Mouse (Mus musculus) testis, adult 2 months (tissue): ENCODE measurements around the gene Pik3ip1. TPM values are rescaled to one million over a fixed set of nuclear protein-coding genes. Genes with fewer than 3 reads are reported as not detected.

ENCODE experiments used
- H3K27ac ChIP-seq: fragments of 200-500 bp; 2 replicates; pipeline ENCODE4 v1.5.1; 2012; ENCODE audit warnings: low read depth, low read length; ENCODE audit not compliant: control insufficient read depth, insufficient read depth
- H3K27me3 ChIP-seq: fragments of 200-500 bp; 2 replicates; pipeline ENCODE4 v1.6.1; 2012; ENCODE audit warnings: mild to moderate bottlenecking, low read length, moderate library complexity; ENCODE audit not compliant: control insufficient read depth, insufficient read depth
- H3K36me3 ChIP-seq: fragments of 200-500 bp; 2 replicates; pipeline ENCODE4 v1.6.1; 2012; ENCODE audit warnings: mild to moderate bottlenecking, low read length; ENCODE audit not compliant: control insufficient read depth, insufficient read depth
- H3K4me1 ChIP-seq: fragments of 200-500 bp; 2 replicates; pipeline ENCODE4 v1.6.1; 2012; ENCODE audit warnings: low read length; ENCODE audit not compliant: control insufficient read depth, insufficient read depth
- H3K4me3 ChIP-seq: fragments of 200-500 bp; 2 replicates; pipeline ENCODE4 v1.5.1; 2012; ENCODE audit warnings: low read depth, mild to moderate bottlenecking, low read length, moderate library complexity, mixed read lengths; ENCODE audit not compliant: control insufficient read depth
- CTCF ChIP-seq: fragments of 200-500 bp; IDR thresholded peaks from 2 replicates; pipeline ENCODE4 v1.5.1; 2012; ENCODE audit warnings: low read depth, mild to moderate bottlenecking, inconsistent platforms, low read length, moderate library complexity; ENCODE audit not compliant: control insufficient read depth, insufficient read depth, insufficient replicate concordance
- POLR2A ChIP-seq: fragments of 200-500 bp; IDR thresholded peaks from 2 replicates; pipeline ENCODE4 v1.6.1; 2012; ENCODE audit warnings: low read depth, mild to moderate bottlenecking, inconsistent platforms, low read length, moderate library complexity; ENCODE audit not compliant: control insufficient read depth
- polyA plus RNA-seq: library from polyadenylated mRNA; depleted of rRNA; stranded (reverse); fragments of >200 nt; gene quantifications from 2 replicates; pipeline ENCODE4 v1.2.3, GENCODE M21; 2012; rRNA removed

The Pik3ip1 gene
- polyA plus RNA-seq, 1 experiment, result 146 TPM

DNA sequence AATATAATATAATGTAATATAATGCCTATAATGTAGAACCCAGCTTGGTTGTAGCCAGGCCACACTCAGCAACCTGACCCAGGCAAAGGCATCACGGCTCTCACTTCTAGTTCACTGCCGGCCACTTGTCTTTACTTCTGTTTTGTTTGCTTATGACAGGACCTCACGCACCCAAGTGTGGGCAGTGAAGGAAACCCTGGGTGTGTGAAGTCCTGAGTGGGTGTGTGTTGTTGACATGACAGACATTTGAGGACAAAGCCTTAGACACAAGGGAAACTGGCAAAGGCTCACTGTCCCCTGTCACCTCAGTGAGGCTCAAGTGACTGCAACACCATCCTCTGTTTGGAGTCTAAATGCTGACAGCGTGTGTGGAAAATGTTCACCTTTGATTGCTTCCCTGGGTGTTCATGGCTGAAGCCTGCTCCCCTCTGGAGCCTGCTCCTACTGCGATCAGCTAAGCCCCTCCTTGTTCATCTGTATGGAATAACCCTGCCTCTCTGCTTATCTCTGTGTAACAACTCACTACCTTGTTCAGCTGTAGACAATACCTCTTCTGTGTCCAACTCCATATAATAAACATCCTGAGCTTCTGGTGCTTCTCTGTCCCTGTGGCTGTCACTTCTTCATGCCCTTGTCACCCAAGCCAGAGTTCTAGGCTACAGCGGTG is 51.1 kb downstream of the Pik3ip1 start:
- Histone ChIP-seq H3K4me1 (no peaks in the 10 kb centered on the region), H3K36me3 (no peaks in the 10 kb centered on the region), H3K27ac (no peak overlapping the region), H3K27me3 (no peaks in the 10 kb centered on the region), H3K4me3 (no peak overlapping the region)
- no peak for TF ChIP-seq POLR2A
- TF ChIP-seq CTCF, result no peak

GRCm38 (mm10) chr11:3382602-3383594 is 52.7 kb downstream of the Pik3ip1 start:
- Histone ChIP-seq H3K27me3 (no peaks in the 10 kb centered on the region), H3K36me3 (no peaks in the 10 kb centered on the region), H3K4me3 (no peak overlapping the region), H3K4me1 (no peaks in the 10 kb centered on the region), H3K27ac (no peak overlapping the region)
- no peak for TF ChIP-seq POLR2A
- TF ChIP-seq CTCF, result no peak

- no peaks in the 10 kb centered on the region for H3K36me3 ChIP-seq
- H3K4me1 ChIP-seq, result no peaks in the 10 kb centered on the region
- H3K27ac ChIP-seq, result no peak overlapping the region
- H3K27me3 ChIP-seq, result no peaks in the 10 kb centered on the region
- TF ChIP-seq POLR2A, result no peak
- TF ChIP-seq CTCF, result peak; percentile 89; the same call in 1 of the 2 replicates
- H3K4me3 ChIP-seq, result no peak overlapping the region
These were observed 56.8 kb downstream of the Pik3ip1 start for GRCm38 (mm10) chr11:3386941-3387368.

DNA sequence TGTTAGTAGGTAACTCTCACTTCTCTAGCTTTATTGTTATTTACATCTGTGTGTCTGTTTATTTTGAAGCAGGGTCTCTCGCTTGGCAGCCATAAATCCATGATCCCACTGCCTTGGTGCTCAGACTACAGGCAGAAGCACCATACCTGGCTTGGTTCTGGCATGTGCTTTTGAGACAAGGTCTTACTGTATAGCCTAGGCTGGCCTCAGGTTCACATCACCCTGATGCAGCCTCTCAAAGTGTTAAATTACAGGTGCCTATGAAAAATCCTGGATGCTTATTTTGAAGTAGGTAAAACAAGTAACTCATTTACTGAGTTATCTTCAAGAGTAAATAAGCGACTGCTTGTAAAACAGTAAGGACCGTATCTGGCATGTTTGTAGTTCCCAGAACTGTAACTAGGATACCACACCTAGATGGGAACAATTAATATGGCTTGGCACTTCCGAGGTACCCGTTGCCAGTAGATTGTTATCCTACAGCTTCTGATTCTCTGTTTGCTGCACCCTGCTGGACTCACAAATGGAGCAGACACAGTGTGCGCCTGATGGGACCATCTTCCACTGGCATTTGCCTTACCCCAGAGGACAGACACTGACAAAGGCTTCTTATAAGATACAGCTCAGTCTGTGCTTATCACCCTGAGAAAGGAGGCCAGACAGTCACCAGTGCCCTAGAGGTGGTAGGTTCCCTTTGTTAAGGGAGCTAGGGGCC is 57.4 kb downstream of the Pik3ip1 start:
- Histone ChIP-seq H3K36me3 (no peaks in the 10 kb centered on the region), H3K4me3 (no peak overlapping the region), H3K27me3 (no peaks in the 10 kb centered on the region), H3K27ac (no peak overlapping the region), H3K4me1 (no peaks in the 10 kb centered on the region)
- TF ChIP-seq POLR2A, result no peak
- TF ChIP-seq CTCF, result no peak

GRCm38 (mm10) chr11:3389996-3390395 is 59.8 kb downstream of the Pik3ip1 start:
- H3K27me3 ChIP-seq, result no peaks in the 10 kb centered on the region
- no peak overlapping the region for H3K4me3 ChIP-seq
- no peaks in the 10 kb centered on the region for H3K36me3 ChIP-seq
- H3K27ac ChIP-seq, result no peak overlapping the region
- no peaks in the 10 kb centered on the region for H3K4me1 ChIP-seq
- TF ChIP-seq POLR2A (no peak), CTCF (no peak)

GRCm38 (mm10) chr11:3390789-3391188 is 60.6 kb downstream of the Pik3ip1 start:
- Histone ChIP-seq H3K36me3 (no peaks in the 10 kb centered on the region), H3K27ac (no peak overlapping the region), H3K27me3 (no peaks in the 10 kb centered on the region), H3K4me1 (no peaks in the 10 kb centered on the region), H3K4me3 (no peak overlapping the region)
- TF ChIP-seq POLR2A, result no peak
- TF ChIP-seq CTCF, result no peak

DNA sequence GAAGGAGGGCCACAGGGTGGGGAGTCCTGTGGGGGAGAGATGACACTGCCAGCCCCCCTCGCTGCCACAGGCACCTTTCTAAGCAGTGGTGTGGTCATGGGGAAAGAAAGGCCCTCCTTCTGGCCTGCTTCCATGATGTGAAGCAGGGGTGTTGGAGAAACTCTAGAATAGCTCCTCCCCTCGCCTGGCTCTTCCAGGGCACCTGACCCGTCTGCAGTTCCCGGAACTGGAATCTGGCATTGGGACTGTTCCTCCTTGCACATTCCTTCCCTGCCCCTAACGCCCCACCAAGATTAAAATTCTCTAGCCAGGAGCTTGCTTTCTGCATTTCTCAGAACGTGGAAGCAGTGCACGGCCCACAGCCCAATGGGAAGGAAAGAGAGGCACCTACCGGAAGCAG is 62.3 kb downstream of the Pik3ip1 start:
- H3K4me3 ChIP-seq, result no peak overlapping the region
- H3K36me3 ChIP-seq, result no peaks in the 10 kb centered on the region
- no peaks in the 10 kb centered on the region for H3K4me1 ChIP-seq
- TF ChIP-seq POLR2A, result no peak
- TF ChIP-seq CTCF, result no peak
- H3K27me3 ChIP-seq, result no peaks in the 10 kb centered on the region
- H3K27ac ChIP-seq, result no peak overlapping the region

Other genes with a start within 250 kb of the Pik3ip1 start
- 17.9 and 24.3 TPM in 2 replicates for gene Sfi1, start 136.9 kb upstream of the Pik3ip1 start, polyA plus RNA-seq
- 34.8 and 36.6 TPM in 2 replicates for gene Eif4enif1, start 128.0 kb upstream of the Pik3ip1 start, polyA plus RNA-seq
- 64.4 and 74.6 TPM in 2 replicates for gene Drg1, start 64.0 kb upstream of the Pik3ip1 start, polyA plus RNA-seq
- gene Patz1, start 41.5 kb upstream of the Pik3ip1 start, polyA plus RNA-seq, result 4.9 and 5.8 TPM in 2 replicates
- gene Limk2, start 78.8 kb downstream of the Pik3ip1 start, polyA plus RNA-seq, result 48.6 and 53.3 TPM in 2 replicates
- gene Rnf185, start 122.0 kb downstream of the Pik3ip1 start, polyA plus RNA-seq, result 40.7 and 46.2 TPM in 2 replicates
- gene Pla2g3, start 157.9 kb downstream of the Pik3ip1 start, polyA plus RNA-seq, result 2.6 and 2.8 TPM in 2 replicates
- 3.8 and 4.7 TPM in 2 replicates for gene Inpp5j, start 174.4 kb downstream of the Pik3ip1 start, polyA plus RNA-seq
- 13.8 and 19.2 TPM in 2 replicates for gene Selenom, start 184.3 kb downstream of the Pik3ip1 start, polyA plus RNA-seq
- 4.4 and 6.9 TPM in 2 replicates for gene Smtn, start 210.2 kb downstream of the Pik3ip1 start, polyA plus RNA-seq